In the genomic region with DNA sequence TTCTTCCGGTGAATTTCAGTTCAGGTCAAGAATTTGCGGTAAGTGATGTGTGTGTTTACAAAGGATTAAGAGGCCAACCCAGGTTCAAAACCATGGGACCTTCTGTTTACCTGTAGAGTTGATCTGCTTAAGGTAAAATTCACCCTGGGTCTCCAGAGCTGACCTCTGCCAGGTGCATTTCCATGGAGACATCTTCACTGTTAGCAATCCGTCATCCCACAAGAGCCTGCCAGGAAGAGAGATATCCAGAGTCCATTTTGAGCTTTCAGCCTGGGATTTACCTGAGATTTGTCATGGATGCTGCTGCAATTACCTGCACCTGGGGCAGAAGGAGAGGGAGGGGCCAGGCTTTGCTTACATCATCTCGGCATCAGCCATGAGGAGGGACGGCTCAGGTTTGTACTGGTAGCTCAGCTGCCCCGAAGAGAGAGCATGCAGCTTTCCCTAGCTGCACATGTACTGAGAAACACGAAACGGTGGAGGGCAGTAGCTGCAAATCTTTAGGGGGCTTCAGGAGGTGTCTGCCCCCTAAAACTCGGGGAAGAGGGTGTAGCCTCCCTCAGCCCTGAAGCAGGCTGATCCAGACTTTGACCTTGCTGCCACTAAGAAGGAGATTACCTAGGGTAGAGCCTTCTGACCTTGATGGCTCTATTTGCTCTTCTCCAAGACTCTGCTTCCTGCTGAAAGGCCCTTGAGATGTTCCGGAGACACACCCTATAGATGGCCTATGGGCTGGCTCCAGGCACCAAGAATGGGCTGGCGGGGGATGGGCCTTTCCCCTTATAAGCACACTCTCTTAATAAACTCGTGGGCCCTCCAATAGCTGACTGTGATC, we compare ENCODE assay signal across 13 mouse cellular contexts.
"Had no signal": no experiment of that assay in that cellular context is flagged by ENCODE, and none has a peak within 500 bp of the region (broad histone marks: within the 10 kb centered on the region; RNA-seq: fewer than 3 reads in every experiment).

No protein-coding gene starts in this region.

- H3K27ac ChIP-seq: limb, embryonic 15.5 days; liver, embryonic 13.5 days; lung, embryonic 15.5 days; midbrain, embryonic 12.5 days had no signal

- H3K4me1 ChIP-seq: limb, embryonic 15.5 days; lung, embryonic 15.5 days; midbrain, embryonic 12.5 days had no signal

- H3K9ac ChIP-seq: limb, embryonic 15.5 days; liver, embryonic 13.5 days; liver, postnatal 0 days; lung, embryonic 15.5 days; midbrain, embryonic 12.5 days; neural tube, embryonic 13.5 days had no signal

- DNase-seq: kidney, postnatal 25 days; liver, embryonic 13.5 days; liver, postnatal 0 days; retina, postnatal 1 day; right cerebral cortex, postnatal 4 days; spleen, adult 18-20 months; thymus, adult 2 months; thymus, postnatal 25 days had no signal

- H3K4me3 ChIP-seq: limb, embryonic 15.5 days; liver, embryonic 13.5 days; lung, embryonic 15.5 days; midbrain, embryonic 12.5 days; neural tube, embryonic 13.5 days had no signal

- ATAC-seq: liver, postnatal 0 days; midbrain, embryonic 16.5 days had no signal

- H3K9me3 ChIP-seq: limb, embryonic 15.5 days; liver, embryonic 13.5 days; lung, embryonic 15.5 days; midbrain, embryonic 12.5 days; neural tube, embryonic 13.5 days had no signal

- H3K36me3 ChIP-seq: limb, embryonic 15.5 days; liver, embryonic 13.5 days; lung, embryonic 15.5 days; midbrain, embryonic 12.5 days; neural tube, embryonic 13.5 days had no signal

- H3K4me2 ChIP-seq: limb, embryonic 15.5 days; liver, embryonic 13.5 days; lung, embryonic 15.5 days; midbrain, embryonic 12.5 days; neural tube, embryonic 13.5 days had no signal

- H3K27me3 ChIP-seq: limb, embryonic 15.5 days; liver, embryonic 13.5 days; midbrain, embryonic 12.5 days; neural tube, embryonic 13.5 days had no signal
